Mouse (Mus musculus) hindbrain, embryonic 11.5 days (tissue): ENCODE data around the gene Fbh1. TPM values are rescaled to one million over a fixed set of nuclear protein-coding genes. Genes with fewer than 3 reads are reported as not detected.

Source experiments
- ATAC-seq: fragments of 200-750 bp; cut with Nextera tagmentation; 2 replicates; pipeline ENCODE4 v1.8.0; 2017; ENCODE audit warnings: mild to moderate bottlenecking, moderate TSS enrichment, moderate library complexity; ENCODE audit not compliant: low FRiP score
- DNase-seq: peaks from one replicate; pipeline ENCODE4 v3.0.0-alpha.2; 2015; ENCODE audit warnings: low spot score
- H3K27ac ChIP-seq: fragments of 300-500 bp; sonication (generic); 2 replicates; pipeline ENCODE4 v1.5.1; 2014; ENCODE audit warnings: mild to moderate bottlenecking, low read depth, low read length
- H3K27me3 ChIP-seq: fragments of 300-500 bp; sonication (generic); 2 replicates; pipeline ENCODE4 v1.6.1; 2014; ENCODE audit warnings: mild to moderate bottlenecking, low read length, moderate library complexity, mixed read lengths; ENCODE audit not compliant: control insufficient read depth, insufficient read depth
- H3K36me3 ChIP-seq: fragments of 300-500 bp; sonication (generic); 2 replicates; pipeline ENCODE4 v1.6.1; 2014; ENCODE audit warnings: mild to moderate bottlenecking, low read length, moderate library complexity, mixed read lengths; ENCODE audit not compliant: control insufficient read depth, insufficient read depth
- H3K4me1 ChIP-seq: fragments of 300-500 bp; sonication (generic); replicated peaks from 2 replicates; pipeline ENCODE4 v1.6.1; 2014; ENCODE audit warnings: low read length, mixed read lengths; ENCODE audit not compliant: control insufficient read depth, insufficient read depth
- H3K4me2 ChIP-seq: fragments of 300-500 bp; sonication (generic); replicated peaks from 2 replicates; pipeline ENCODE4 v1.6.1; 2014; ENCODE audit warnings: mild to moderate bottlenecking, low read depth, low read length
- H3K4me3 ChIP-seq: fragments of 300-500 bp; sonication (generic); 2 replicates; pipeline ENCODE4 v1.5.1; 2014; ENCODE audit warnings: low read depth, low read length
- H3K9ac ChIP-seq: fragments of 300-500 bp; sonication (generic); 2 replicates; pipeline ENCODE4 v1.6.1; 2014; ENCODE audit warnings: low read depth, low read length
- H3K9me3 ChIP-seq: fragments of 300-500 bp; sonication (generic); 2 replicates; pipeline ENCODE4 v1.6.1; 2016; ENCODE audit warnings: low read length; ENCODE audit not compliant: control insufficient read depth
- WGBS: fragments of 180-500 bp; shearing (Covaris S2); extraction: QIAGEN DNeasy Blood & Tissue Kit; methylation state at CpG from one replicate; pipeline ENCODE4 v1.1.7; 2014; 5-methylcytosine and 5-hydroxymethylcytosine counted together
- polyA plus RNA-seq: library from polyadenylated mRNA; unstranded; fragments of >200 nt; fragmentation: Nextera tagmentation; extraction: Ambion mirVana; gene quantifications from 2 replicates; pipeline ENCODE4 v1.2.1, GENCODE M21; 2014

The Fbh1 gene
- 132 and 148 TPM in 2 replicates for polyA plus RNA-seq

DNA sequence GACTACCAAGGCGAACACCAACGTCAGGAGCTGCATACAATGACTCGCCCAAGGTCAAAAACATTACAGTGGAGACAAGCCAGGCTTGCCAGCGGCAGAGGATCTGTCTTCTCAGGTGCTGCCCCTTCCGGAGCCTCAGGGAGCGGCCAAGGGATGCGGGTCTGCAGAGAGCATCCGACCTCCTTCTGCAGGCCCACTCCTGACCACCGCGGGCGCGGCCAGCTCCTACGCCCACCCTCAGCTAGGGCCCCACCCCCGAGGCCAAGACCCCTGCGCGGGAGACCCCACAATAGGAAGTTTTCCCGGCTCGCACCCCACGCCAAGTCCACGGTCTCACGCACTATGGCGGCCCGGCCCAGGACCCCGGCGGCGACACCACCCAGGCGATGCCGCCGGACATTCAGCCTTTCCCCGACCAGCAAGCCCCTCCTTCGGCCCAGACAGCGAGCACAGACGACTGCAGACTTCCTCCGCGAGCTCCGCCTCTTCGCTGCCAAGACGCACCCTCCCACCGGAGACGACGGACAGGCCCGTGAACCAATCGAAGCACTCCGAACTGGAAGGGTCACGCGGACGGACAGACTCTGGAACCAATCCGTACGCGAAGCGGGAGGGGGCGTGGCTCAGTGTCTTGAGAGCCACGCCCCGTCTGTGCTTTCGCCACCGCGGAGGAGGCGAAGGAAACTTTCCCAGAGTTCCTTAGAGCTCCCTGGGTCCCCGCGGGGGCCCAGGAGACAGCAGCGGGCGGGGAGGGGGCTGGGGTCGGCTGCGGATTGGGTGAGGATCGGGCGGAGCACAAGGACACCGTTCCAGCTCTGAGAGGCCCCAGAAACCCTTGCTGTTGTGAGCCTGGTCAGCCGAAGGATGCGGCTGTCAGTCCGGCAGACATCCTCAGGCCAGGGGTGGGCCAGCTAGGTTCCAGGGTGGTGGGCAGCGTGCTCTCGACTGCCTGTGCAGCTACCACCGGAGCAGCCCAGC, at the start of gene Fbh1, which contains the start of gene Ankrd16:
TSS of gene Fbh1 (minus strand) at position 492 of the 978 bp plus-strand sequence.
TSS of gene Ankrd16 (plus strand) at position 786 of the 978 bp plus-strand sequence.
- H3K27ac ChIP-seq = peak within 1 kb of the TSS; percentile 91
- peak within 1 kb of the TSS; percentile 74 for H3K4me2 ChIP-seq
- peaks cover 5% of the 10 kb centered on the region for H3K4me1 ChIP-seq
- peaks cover 4% of the 10 kb centered on the region; the same call in 1 of the 2 replicates for H3K36me3 ChIP-seq
- peak within 1 kb of the TSS; percentile 71 for H3K4me3 ChIP-seq
- H3K27me3 ChIP-seq = no peaks in the 10 kb centered on the region
- peak; percentile 100 for DNase-seq
- under 1% methylated on average over 70 of the region's 73 CpGs for WGBS
- ATAC-seq = peak; percentile 97
- H3K9me3 ChIP-seq = no peaks in the 10 kb centered on the region
- peak within 1 kb of the TSS; percentile 80 for H3K9ac ChIP-seq

GRCm38 (mm10) chr2:11801299-11801930, 24.0 kb upstream of the Fbh1 start:
- H3K9me3 ChIP-seq = no peaks in the 10 kb centered on the region
- H3K4me3 ChIP-seq = no peak overlapping the region
- no peak overlapping the region for H3K9ac ChIP-seq
- H3K36me3 ChIP-seq = no peaks in the 10 kb centered on the region
- no peaks in the 10 kb centered on the region for H3K27me3 ChIP-seq
- ATAC-seq (no peak), DNase-seq (no peak)
- H3K4me2 ChIP-seq = no peak overlapping the region
- no peak overlapping the region for H3K27ac ChIP-seq
- 95% methylated on average over 2 of the region's 2 CpGs for WGBS
- H3K4me1 ChIP-seq = no peaks in the 10 kb centered on the region

GRCm38 (mm10) chr2:11797930-11798364, 20.6 kb upstream of the Fbh1 start:
- Histone ChIP-seq H3K27me3 (no peaks in the 10 kb centered on the region), H3K9me3 (no peaks in the 10 kb centered on the region), H3K36me3 (no peaks in the 10 kb centered on the region), H3K4me3 (no peak overlapping the region), H3K4me2 (no peak overlapping the region), H3K4me1 (no peaks in the 10 kb centered on the region), H3K27ac (no peak overlapping the region), H3K9ac (no peak overlapping the region)
- 63% methylated on average over 5 of the region's 5 CpGs for WGBS
- ATAC-seq = no peak
- DNase-seq = peak; percentile 15

DNA sequence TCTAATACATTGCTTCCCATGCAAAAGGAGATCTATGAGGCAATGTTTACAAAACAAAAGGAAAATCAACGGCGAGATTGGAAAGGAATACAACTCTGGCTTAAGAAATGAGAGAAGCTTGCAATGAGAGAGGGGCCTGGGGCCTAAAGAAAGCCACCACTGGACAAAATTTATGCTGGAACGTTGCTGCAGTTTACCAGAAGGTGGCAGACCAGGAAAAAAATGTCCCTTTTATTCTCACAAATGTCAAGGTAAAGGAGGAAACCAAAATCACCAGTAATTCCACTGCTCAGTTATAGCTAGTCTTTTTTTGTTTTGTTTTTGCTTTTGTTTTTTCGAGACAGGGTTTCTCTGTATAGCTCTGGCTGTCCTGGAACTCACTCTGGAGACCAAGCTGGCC, 17.3 kb upstream of the Fbh1 start:
- Histone ChIP-seq H3K27me3 (no peaks in the 10 kb centered on the region), H3K4me3 (no peak overlapping the region), H3K9ac (no peak overlapping the region), H3K27ac (no peak overlapping the region), H3K9me3 (no peaks in the 10 kb centered on the region), H3K36me3 (peaks cover 7% of the 10 kb centered on the region), H3K4me1 (no peaks in the 10 kb centered on the region), H3K4me2 (no peak overlapping the region)
- 78% methylated on average over 4 of the region's 4 CpGs for WGBS
- no peak for ATAC-seq
- DNase-seq = no peak

DNA sequence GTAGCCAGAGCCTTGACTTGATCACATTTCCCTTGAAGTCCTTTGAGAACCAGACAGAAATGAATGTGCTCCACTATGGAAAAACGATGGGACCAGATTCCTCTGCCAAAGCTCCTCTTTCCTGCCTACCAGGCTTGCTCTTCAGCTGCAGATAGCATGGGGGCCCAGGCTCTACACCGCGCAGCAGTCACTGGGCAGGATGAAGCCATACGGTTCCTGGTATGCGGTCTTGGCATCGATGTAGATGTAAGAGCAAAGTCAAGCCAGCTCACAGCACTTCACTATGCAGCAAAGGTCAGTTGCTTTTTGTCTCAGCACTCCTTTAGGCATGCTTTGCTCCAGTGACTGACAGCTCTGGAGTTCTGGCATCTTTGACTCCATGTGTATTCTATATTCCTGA, 6.8 kb upstream of the Fbh1 start:
- H3K27me3 ChIP-seq = no peaks in the 10 kb centered on the region
- no peak overlapping the region for H3K27ac ChIP-seq
- no peaks in the 10 kb centered on the region for H3K9me3 ChIP-seq
- ATAC-seq (no peak), DNase-seq (no peak)
- no peak overlapping the region for H3K4me3 ChIP-seq
- 97% methylated on average over 6 of the region's 6 CpGs for WGBS
- H3K36me3 ChIP-seq = peaks cover 6% of the 10 kb centered on the region; the same call in 1 of the 2 replicates
- H3K4me2 ChIP-seq = no peak overlapping the region
- H3K9ac ChIP-seq = no peak overlapping the region
- H3K4me1 ChIP-seq = peaks cover 5% of the 10 kb centered on the region; the same call in 1 of the 2 replicates

DNA sequence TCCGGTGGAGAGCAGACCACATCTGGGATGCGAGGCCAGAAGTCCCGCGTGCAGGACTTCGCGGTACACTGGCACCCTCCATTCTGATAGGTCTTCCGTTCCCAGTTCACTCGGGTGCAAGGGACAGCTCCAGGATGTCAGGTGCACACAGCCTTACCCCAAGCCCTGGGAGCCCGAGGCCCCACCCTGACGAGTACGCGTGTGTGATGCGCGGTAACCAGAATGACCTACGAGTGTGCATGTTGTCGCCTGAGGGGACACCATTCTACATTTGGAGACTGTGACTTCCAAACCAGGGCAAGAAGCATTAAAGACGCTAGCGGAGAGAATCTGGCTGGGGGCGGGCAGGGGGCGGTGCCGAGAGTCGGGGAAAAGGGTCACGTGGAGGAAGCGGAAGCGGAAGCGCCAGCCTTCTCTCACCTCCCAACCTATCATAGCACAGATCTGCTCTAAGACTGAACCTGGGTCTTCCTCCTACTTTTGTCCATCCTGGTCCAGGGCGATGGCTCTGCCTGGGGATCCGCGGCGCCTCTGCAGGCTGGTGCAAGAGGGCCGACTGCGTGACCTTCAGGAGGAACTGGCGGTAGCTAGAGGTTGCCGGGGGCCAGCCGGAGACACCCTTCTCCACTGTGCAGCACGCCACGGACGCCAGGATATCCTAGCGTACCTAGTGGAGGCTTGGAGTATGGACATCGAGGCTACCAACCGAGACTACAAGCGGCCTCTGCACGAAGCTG, 873 bp upstream of the Fbh1 start:
- WGBS = 1% methylated on average over 43 of the region's 43 CpGs

GRCm38 (mm10) chr2:11776415-11776814, 967 bp downstream of the Fbh1 start:
- no peak for ATAC-seq
- WGBS = 58% methylated on average over 8 of the region's 8 CpGs
- Histone ChIP-seq H3K4me2 (peak overlapping the region; percentile 54), H3K9ac (peak overlapping the region; percentile 80), H3K27ac (no peak overlapping the region), H3K4me1 (peaks cover 5% of the 10 kb centered on the region), H3K36me3 (no peaks in the 10 kb centered on the region; the same call in 1 of the 2 replicates), H3K27me3 (no peaks in the 10 kb centered on the region), H3K4me3 (peak overlapping the region; percentile 71), H3K9me3 (no peaks in the 10 kb centered on the region)
- no peak for DNase-seq

More for the DNA sequence above, 873 bp upstream of the Fbh1 start:
- Histone ChIP-seq H3K9ac (peak overlapping the region; percentile 75), H3K27ac (peak overlapping the region; percentile 91), H3K4me1 (peaks cover 5% of the 10 kb centered on the region), H3K36me3 (peaks cover 4% of the 10 kb centered on the region; the same call in 1 of the 2 replicates), H3K4me2 (peak overlapping the region; percentile 74), H3K9me3 (no peaks in the 10 kb centered on the region), H3K4me3 (peak overlapping the region; percentile 71), H3K27me3 (no peaks in the 10 kb centered on the region)
- DNase-seq = peak; percentile 92
- peak; percentile 90 for ATAC-seq

DNA sequence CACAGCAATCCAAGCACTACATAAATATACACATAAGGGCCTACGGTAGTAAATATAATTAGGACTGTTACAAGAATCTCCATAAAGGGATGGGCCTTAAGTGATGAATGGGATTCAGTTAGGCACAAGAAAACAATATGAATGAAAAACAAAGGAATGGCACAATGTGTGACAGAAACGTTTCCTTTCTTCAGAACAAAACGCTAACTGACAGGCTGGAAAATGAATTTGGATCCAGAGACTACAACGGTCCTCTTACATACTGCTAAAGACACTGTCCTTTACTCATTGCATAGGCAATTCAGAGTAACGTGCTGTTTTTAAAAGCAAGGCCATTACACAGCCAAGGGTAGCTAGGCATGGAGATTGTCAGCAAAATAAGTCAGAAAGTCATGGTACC, 2.3 kb downstream of the Fbh1 start:
- no peaks in the 10 kb centered on the region for H3K9me3 ChIP-seq
- no peak overlapping the region for H3K27ac ChIP-seq
- no peak overlapping the region for H3K4me2 ChIP-seq
- no peaks in the 10 kb centered on the region; the same call in 1 of the 2 replicates for H3K36me3 ChIP-seq
- no peak overlapping the region for H3K4me3 ChIP-seq
- H3K4me1 ChIP-seq = peaks cover 5% of the 10 kb centered on the region
- DNase-seq (no peak), ATAC-seq (no peak)
- H3K9ac ChIP-seq = no peak overlapping the region
- WGBS = 79% methylated on average over 5 of the region's 5 CpGs
- no peaks in the 10 kb centered on the region for H3K27me3 ChIP-seq
